Mouse (Mus musculus): ENCODE results near the gene Gm21778. TPM values are rescaled to one million over a fixed set of nuclear protein-coding genes. Genes with fewer than 3 reads are reported as not detected.

Gene Gm21778
- polyA plus RNA-seq (2014; fragmentation: Illumina TruSeq; extraction: RNeasy Lipid Tissue Mini Kit (QIAGEN cat#74804); ENCODE audit: low read depth, low replicate concordance): not detected

DNA sequence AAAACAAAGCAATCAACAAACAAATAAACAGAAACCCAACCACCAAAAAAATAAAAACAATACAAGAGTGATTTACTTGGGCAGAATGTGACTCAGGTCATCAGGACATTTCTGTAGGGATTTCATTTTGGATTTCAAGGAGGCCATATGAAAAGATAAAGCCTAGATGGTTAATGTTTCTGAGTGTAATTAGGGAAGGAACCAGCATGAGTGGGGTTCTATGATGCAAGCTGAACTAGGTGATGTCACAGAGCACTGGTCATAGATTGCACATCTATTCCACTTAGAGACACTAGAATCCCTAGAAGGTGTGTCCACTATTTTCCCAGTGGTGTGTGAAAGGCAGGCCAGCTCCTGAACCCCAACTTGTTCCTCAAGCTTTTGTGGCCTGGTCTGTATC, at the start of gene Gm21778:
TSS of gene Gm21778 (plus strand) at position 301 of the 400 bp plus-strand sequence.

Other genes with a start within 250 kb of the Gm21778 start
- not detected for gene Gm20914, start 216.5 kb upstream of the Gm21778 start, polyA plus RNA-seq (2014; fragmentation: Illumina TruSeq; extraction: RNeasy Lipid Tissue Mini Kit (QIAGEN cat#74804); ENCODE audit: low read depth, low replicate concordance)
- gene Gm28171, start 149.1 kb upstream of the Gm21778 start, polyA plus RNA-seq (2014; fragmentation: Illumina TruSeq; extraction: RNeasy Lipid Tissue Mini Kit (QIAGEN cat#74804); ENCODE audit: low read depth, low replicate concordance): not detected

Measured in liver, adult 10 weeks (tissue).